Mouse (Mus musculus) heart, adult 2 months (tissue): ENCODE data around the gene P2rx3. TPM values are rescaled to one million over a fixed set of nuclear protein-coding genes. Genes with fewer than 3 reads are reported as not detected.
A peak's percentile ranks its signal among the peaks of the same experiment; 100 is the strongest.

ENCODE experiments used
- DNase-seq, 2 experiments: peaks; one replicate each; pipeline ENCODE4 v3.0.0; 2021
- H3K27ac ChIP-seq: fragments of 200-600 bp; 2 replicates; pipeline ENCODE4 v1.8.1; 2022
- H3K27me3 ChIP-seq: fragments of 200-500 bp; 2 replicates; pipeline ENCODE4 v1.6.1; 2012; ENCODE audit warnings: mild to moderate bottlenecking, low read length, inconsistent platforms, mixed read lengths; ENCODE audit not compliant: control insufficient read depth, insufficient read depth
- H3K36me3 ChIP-seq: fragments of 200-500 bp; 2 replicates; pipeline ENCODE4 v1.6.1; 2012; ENCODE audit warnings: low read length, inconsistent platforms; ENCODE audit not compliant: control insufficient read depth, insufficient read depth
- H3K4me1 ChIP-seq: fragments of 200-500 bp; 2 replicates; pipeline ENCODE4 v1.6.1; 2011; ENCODE audit warnings: low read length; ENCODE audit not compliant: control insufficient read depth, insufficient read depth
- H3K4me3 ChIP-seq: fragments of 200-600 bp; 2 replicates; pipeline ENCODE4 v1.8.1; 2022
- H3K79me2 ChIP-seq: fragments of 200-500 bp; replicated peaks from 2 replicates; pipeline ENCODE4 v1.6.1; 2012; ENCODE audit warnings: mild to moderate bottlenecking, inconsistent platforms, low read length, moderate library complexity, mixed read lengths; ENCODE audit not compliant: control insufficient read depth, insufficient read depth
- H3K9ac ChIP-seq: fragments of 200-500 bp; 2 replicates; pipeline ENCODE4 v1.6.1; 2012; ENCODE audit warnings: low read depth, mild to moderate bottlenecking, control low read depth, inconsistent platforms, low read length, mixed read lengths
- CTCF ChIP-seq: fragments of 200-600 bp; IDR thresholded peaks from 2 replicates; pipeline ENCODE4 v1.8.1; 2022; ENCODE audit warnings: antibody characterized with exemption, mild to moderate bottlenecking, moderate library complexity
- EP300 ChIP-seq: fragments of 200-500 bp; IDR thresholded peaks from 2 replicates; pipeline ENCODE4 v1.6.1; 2011; ENCODE audit warnings: low read depth, low read length, control low read depth; ENCODE audit not compliant: insufficient read depth
- POLR2A ChIP-seq: fragments of 200-500 bp; IDR thresholded peaks from 2 replicates; pipeline ENCODE4 v1.6.1; 2011; ENCODE audit warnings: mild to moderate bottlenecking, low read depth, low read length, control low read depth; ENCODE audit not compliant: insufficient read depth
- WGBS: fragments of 180-500 bp; shearing (Covaris S2); methylation state at CpG from one replicate; pipeline ENCODE4 v1.1.7; 2018; 5-methylcytosine and 5-hydroxymethylcytosine counted together
- intact Hi-C: fragments of 180-260 bp; cut with DNase I; formaldehyde crosslinking; loops from one replicate; pipeline ENCODE4 v1.15.1; 2025
- polyA plus RNA-seq: library from polyadenylated mRNA; depleted of rRNA; stranded (reverse); fragments of >200 nt; gene quantifications from 2 replicates; pipeline ENCODE4 v1.2.3, GENCODE M21; 2012
- total RNA-seq, 2 experiments: library from RNA; stranded (reverse); gene quantifications; 2 replicates each; pipeline ENCODE4 v1.2.3; 2021

Gene P2rx3
- total and polyA plus RNA-seq, 3 experiments: 0.25 to 0.81 (median 0.39) TPM

GRCm38 (mm10) chr2:85048168-85048751, 11.0 kb upstream of the P2rx3 start:
- Histone ChIP-seq H3K36me3 (peaks cover 6% of the 10 kb centered on the region), H3K4me3 (peak overlapping the region; percentile 63), H3K27ac (peak overlapping the region; percentile 94), H3K4me1 (peaks cover 8% of the 10 kb centered on the region), H3K27me3 (no peaks in the 10 kb centered on the region), H3K79me2 (peaks cover 3% of the 10 kb centered on the region; the same call in 1 of the 2 replicates), H3K9ac (peak overlapping the region; percentile 72)
- peak; percentile 82 for DNase-seq
- 2% methylated on average over 33 of the region's 44 CpGs for whole genome bisulfite sequencing
- peak; percentile 57; the same call in 1 of the 2 replicates for TF ChIP-seq POLR2A
- no peak for TF ChIP-seq EP300
- no peak for TF ChIP-seq CTCF
- intact Hi-C loops: loop anchor here (2.0 kb wide), 1 partner anchor 51 kb away; no protein-coding TSS in a partner anchor

- Histone ChIP-seq H3K4me3 (peak within 1 kb of the TSS; percentile 63), H3K36me3 (peaks cover 6% of the 10 kb centered on the region), H3K79me2 (0 out of 2 replicates have a peak, but pooled peaks cover 1% of the 10 kb centered on the region), H3K27ac (peak within 1 kb of the TSS; percentile 94), H3K9ac (peak within 1 kb of the TSS; percentile 72), H3K27me3 (no peaks in the 10 kb centered on the region), H3K4me1 (peaks cover 7% of the 10 kb centered on the region)
- under 1% methylated on average over 42 of the region's 42 CpGs for WGBS
- TF ChIP-seq POLR2A (peak; percentile 69; the same call in 1 of the 2 replicates), CTCF (no peak), EP300 (peak; percentile 74)
- DNase-seq: peak; percentile 99
- intact Hi-C loops: loop anchor here (1.0 to 2.0 kb wide), 2 partner anchors 10 to 51 kb away; partner anchors contain the start of genes P2rx3 and Ssrp1
Observed at GRCm38 (mm10) chr2:85047596-85048167, 10.4 kb upstream of the P2rx3 start, which contains the start of gene Tnks1bp1. TSS of gene Tnks1bp1 (plus strand) at chr2:85048022.

- Histone ChIP-seq H3K9ac (peak overlapping the region; percentile 53), H3K27me3 (no peaks in the 10 kb centered on the region), H3K4me3 (peak overlapping the region; percentile 63), H3K79me2 (0 out of 2 replicates have a peak, but pooled peaks cover under 1% of the 10 kb centered on the region), H3K4me1 (peaks cover 7% of the 10 kb centered on the region), H3K27ac (peak overlapping the region; percentile 94), H3K36me3 (peaks cover 6% of the 10 kb centered on the region; the same call in 1 of the 2 replicates)
- TF ChIP-seq CTCF: no peak
- TF ChIP-seq POLR2A: no peak
- no peak for TF ChIP-seq EP300
- intact Hi-C loops: loop anchor here (1.0 kb wide), 1 partner anchor 10 kb away; the partner anchor contains the start of genes P2rx3 and Ssrp1
- WGBS: 46% methylated on average over 10 of the region's 10 CpGs
- no peak for DNase-seq
Observed at GRCm38 (mm10) chr2:85047081-85047480, 9.8 kb upstream of the P2rx3 start.

- TF ChIP-seq CTCF (no peak), EP300 (no peak), POLR2A (no peak)
- Histone ChIP-seq H3K79me2 (no peaks in the 10 kb centered on the region), H3K9ac (no peak overlapping the region), H3K4me3 (no peak overlapping the region), H3K27me3 (no peaks in the 10 kb centered on the region), H3K36me3 (peaks cover 6% of the 10 kb centered on the region; the same call in 1 of the 2 replicates), H3K4me1 (peaks cover 5% of the 10 kb centered on the region), H3K27ac (no peak overlapping the region)
- intact Hi-C loops: no loop called here
- 82% methylated on average over 8 of the region's 8 CpGs for WGBS
- DNase-seq: no peak
Observed at GRCm38 (mm10) chr2:85046222-85046621, 9.0 kb upstream of the P2rx3 start.

- no peak overlapping the region for H3K9ac ChIP-seq
- WGBS: 89% methylated on average over 7 of the region's 7 CpGs
- H3K27ac ChIP-seq: no peak overlapping the region
- intact Hi-C loops: no loop called here
- TF ChIP-seq POLR2A: no peak
- TF ChIP-seq EP300: no peak
- no peak for TF ChIP-seq CTCF
- H3K79me2 ChIP-seq: no peaks in the 10 kb centered on the region
- H3K27me3 ChIP-seq: no peaks in the 10 kb centered on the region
- peaks cover 3% of the 10 kb centered on the region for H3K4me1 ChIP-seq
- peaks cover 6% of the 10 kb centered on the region for H3K36me3 ChIP-seq
- DNase-seq: no peak
- H3K4me3 ChIP-seq: no peak overlapping the region
Observed at GRCm38 (mm10) chr2:85043623-85044022, 6.4 kb upstream of the P2rx3 start.

- Histone ChIP-seq H3K4me3 (no peak overlapping the region), H3K4me1 (peaks cover 5% of the 10 kb centered on the region), H3K36me3 (no peaks in the 10 kb centered on the region; the same call in 1 of the 2 replicates), H3K9ac (no peak overlapping the region), H3K79me2 (no peaks in the 10 kb centered on the region), H3K27ac (no peak overlapping the region), H3K27me3 (no peaks in the 10 kb centered on the region)
- WGBS: 81% methylated on average over 13 of the region's 13 CpGs
- no peak for DNase-seq
- intact Hi-C loops: loop anchor here (5.0 kb wide), 1 partner anchor 311 kb away; the partner anchor contains the start of gene Clp1
- no peak for TF ChIP-seq CTCF
- no peak for TF ChIP-seq EP300
- no peak for TF ChIP-seq POLR2A
Observed at GRCm38 (mm10) chr2:85038336-85038735, 1.1 kb upstream of the P2rx3 start.
